In the genomic region with DNA sequence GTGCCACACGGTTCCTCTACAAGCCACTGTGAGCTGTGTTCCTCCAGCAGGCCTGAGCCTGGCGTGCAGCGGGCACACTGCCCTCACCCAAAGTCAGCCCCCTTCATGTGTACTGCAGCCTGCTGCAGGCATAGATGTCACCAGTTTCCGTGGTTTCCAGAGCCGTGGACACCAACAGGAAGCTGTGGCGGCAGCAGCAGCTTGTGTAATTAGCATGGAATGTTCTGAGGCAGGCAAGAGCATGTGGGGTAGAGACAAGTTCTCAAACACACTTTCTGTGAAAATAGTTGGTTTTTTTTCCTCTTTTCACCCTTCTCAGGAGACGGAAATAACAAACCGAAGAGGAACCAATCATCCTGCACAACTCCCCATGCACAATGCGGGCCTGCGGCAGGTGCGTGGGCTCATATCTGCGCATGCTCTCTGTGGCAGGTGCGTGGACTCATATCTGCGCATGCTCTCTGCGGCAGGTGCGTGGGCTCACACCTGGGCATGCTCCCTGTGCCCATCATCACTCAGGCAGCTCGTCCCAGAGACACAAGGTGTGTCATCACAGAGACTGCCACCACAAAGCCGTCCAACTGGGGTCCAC, we compare ENCODE assay signal across 8 mouse cellular contexts.
DNase-seq lines count a peak whose midpoint lies in the region; ATAC-seq and TF ChIP-seq lines count a peak whose summit lies in the region.

No protein-coding gene starts in this region.

- no peak for TF ChIP-seq CTCF in kidney, adult 2 months (conservative IDR thresholded peaks at IDR 0.05; ENCODE audit: insufficient read depth, insufficient read length, low read depth, low read length)

- H3K4me3 ChIP-seq in heart, embryonic 11.5 days (ENCODE audit: low read depth, low read length) = no peak overlapping the region
- H3K4me3 ChIP-seq in kidney, adult 2 months (ENCODE audit: insufficient read depth, low read depth, low read length) = no peak overlapping the region

- no peak overlapping the region for H3K27ac ChIP-seq in heart, embryonic 11.5 days (ENCODE audit: low read depth, low read length)
- peak overlapping the region; percentile 26 for H3K27ac ChIP-seq in kidney, adult 2 months (ENCODE audit: insufficient read depth, low read depth, low read length)

- H3K4me1 ChIP-seq in heart, embryonic 11.5 days (ENCODE audit: control insufficient read depth, insufficient read depth, low read length) = peaks cover 24% of the 10 kb centered on the region
- peaks cover 36% of the 10 kb centered on the region for H3K4me1 ChIP-seq in kidney, adult 2 months (ENCODE audit: control insufficient read depth, insufficient read depth, low read length)

- H3K36me3 ChIP-seq in heart, embryonic 11.5 days (ENCODE audit: control insufficient read depth, insufficient read depth, low read length) = no peaks in the 10 kb centered on the region
- H3K36me3 ChIP-seq in kidney, adult 2 months (ENCODE audit: control insufficient read depth, insufficient read depth, low read length) = no peaks in the 10 kb centered on the region

- H3K9me3 ChIP-seq in heart, embryonic 11.5 days (replicated peaks; ENCODE audit: control insufficient read depth, low read length) = no peaks in the 10 kb centered on the region

- DNase-seq in heart, adult 11 months = peak; percentile 98
- DNase-seq in R1 (ENCODE audit: low read depth, low spot score) = peak; percentile 55
- peak; percentile 80 for DNase-seq in kidney, adult 2 months
- peak; percentile 48 for DNase-seq in lung, postnatal 14 days
- peak; percentile 52 for DNase-seq in thymus, postnatal 25 days
- DNase-seq in ovary, postnatal 10 days (ENCODE audit: low spot score) = no peak
- no peak for DNase-seq in gastrocnemius, adult 18-20 months (ENCODE audit: low spot score)

- H3K9ac ChIP-seq in heart, embryonic 11.5 days (ENCODE audit: low read depth, low read length) = no peak overlapping the region

- H3K4me2 ChIP-seq in heart, embryonic 11.5 days = no peak overlapping the region

- 81% methylated on average over 18 of the region's 18 CpGs for WGBS in heart, embryonic 11.5 days (ENCODE audit: insufficient replicate concordance)
- 70% methylated on average over 18 of the region's 18 CpGs for WGBS in kidney, adult 2 months

- no peaks in the 10 kb centered on the region for H3K27me3 ChIP-seq in heart, embryonic 11.5 days (ENCODE audit: control insufficient read depth, insufficient read depth, low read length)
- no peaks in the 10 kb centered on the region for H3K27me3 ChIP-seq in kidney, adult 2 months (replicated peaks; ENCODE audit: control insufficient read depth, insufficient read depth, low read length)

- no peak for ATAC-seq in heart, embryonic 11.5 days (replicated peaks; ENCODE audit: insufficient number of reproducible peaks, low FRiP score, low TSS enrichment)

- no peak for TF ChIP-seq POLR2A in kidney, adult 2 months (IDR thresholded peaks at IDR 0.05; ENCODE audit: low read depth, low read length)

Comparison
In these comparisons a context has a peak if more than half of its experiments do, and no peak if none do; other contexts are left out.
1. DNase-seq: peak in heart, adult 11 months (single experiment), R1 (single experiment), kidney, adult 2 months (single experiment), lung, postnatal 14 days (single experiment) and thymus, postnatal 25 days (single experiment); none in ovary, postnatal 10 days (single experiment) and gastrocnemius, adult 18-20 months (single experiment).